Mouse (Mus musculus): ENCODE measurements around the gene Ddx54.

The Ddx54 gene

DNA sequence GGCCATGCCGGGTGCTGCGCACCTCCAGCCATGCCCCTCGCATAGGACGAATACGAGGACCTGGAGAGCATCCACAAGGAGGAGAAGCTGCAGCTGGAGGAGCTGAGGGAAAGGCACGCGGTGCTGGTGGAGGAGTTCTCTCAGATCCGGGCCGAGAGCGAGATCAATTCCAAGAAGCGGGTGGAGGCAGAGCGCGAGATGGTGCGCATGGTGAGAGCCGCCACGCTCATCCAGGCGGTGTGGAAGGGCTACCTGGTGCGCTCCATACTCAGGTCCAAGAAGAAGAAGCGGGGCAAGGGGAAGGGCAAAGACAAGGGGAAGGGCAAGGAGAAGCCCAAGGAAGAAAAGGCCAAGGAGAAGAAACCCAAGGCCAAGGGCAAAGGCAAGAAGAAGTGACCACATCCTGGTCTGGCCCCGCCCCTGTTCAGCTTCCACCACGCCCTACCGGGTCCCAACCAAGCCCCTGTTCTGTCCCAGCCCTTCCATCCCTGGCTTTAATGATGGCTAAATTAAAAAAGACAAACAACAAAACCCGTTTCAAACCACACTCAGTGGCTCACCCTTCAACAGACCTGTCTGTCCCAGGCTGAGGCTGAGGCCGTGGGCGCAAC is 5.8 kb upstream of the Ddx54 start:
- in situ Hi-C loops (cut with MboI; ENCODE audit: unreplicated experiment in 2 of 2): loop anchor here (5.0 to 25.0 kb wide), 4 partner anchors 102 to 482 kb away; partner anchors contain the start of gene Plbd2 (in 2 of the 2)

GRCm38 (mm10) chr5:120607335-120607734 is 5.2 kb upstream of the Ddx54 start:
- in situ Hi-C loops (cut with MboI; ENCODE audit: unreplicated experiment in 2 of 2): loop anchor here (5.0 to 25.0 kb wide), 4 partner anchors 103 to 483 kb away; partner anchors contain the start of gene Plbd2 (in 2 of the 2)

GRCm38 (mm10) chr5:120609246-120609775 is 3.2 kb upstream of the Ddx54 start:
- in situ Hi-C loops (cut with MboI; ENCODE audit: unreplicated experiment in 2 of 2): loop anchor here (5.0 to 25.0 kb wide), 4 partner anchors 105 to 485 kb away; partner anchors contain the start of gene Plbd2 (in 2 of the 2)

- in situ Hi-C loops (cut with MboI; ENCODE audit: unreplicated experiment in 2 of 2): loop anchor here in 1 of 2 experiments (10.0 to 25.0 kb wide), 2 partner anchors 134 to 474 kb away; partner anchors contain the start of gene Oas2
Measured at GRCm38 (mm10) chr5:120610906-120611305, 1.6 kb upstream of the Ddx54 start.

DNA sequence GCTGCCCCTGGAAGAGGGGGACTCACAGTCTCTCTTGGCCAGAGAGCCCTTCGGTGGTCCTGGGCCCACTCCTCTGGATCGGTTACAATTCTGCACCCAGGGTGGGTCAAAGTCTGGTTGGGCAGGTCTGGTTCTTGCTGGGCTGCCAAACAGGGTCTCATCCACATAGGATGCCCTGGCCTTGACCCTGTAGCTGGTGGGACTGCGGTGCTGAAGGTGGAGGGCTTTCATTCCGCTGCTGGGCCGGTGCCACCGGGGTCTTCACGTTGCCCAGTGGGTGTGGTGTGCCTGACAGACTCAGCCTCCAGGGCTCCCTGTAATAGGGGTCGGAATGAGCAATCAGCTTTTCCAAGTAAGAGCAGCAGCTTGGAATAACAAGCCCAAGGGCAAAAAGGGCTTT is 1.1 kb upstream of the Ddx54 start:
- in situ Hi-C loops (cut with MboI; ENCODE audit: unreplicated experiment in 2 of 2): loop anchor here in 1 of 2 experiments (10.0 to 25.0 kb wide), 2 partner anchors 133 to 474 kb away; partner anchors contain the start of gene Oas2

- in situ Hi-C loops (cut with MboI; ENCODE audit: unreplicated experiment in 2 of 2): loop anchor here in 1 of 2 experiments (10.0 to 25.0 kb wide), 2 partner anchors 132 to 476 kb away; partner anchors contain the start of gene Oas2
Measured at GRCm38 (mm10) chr5:120612822-120613604, 474 bp downstream of the Ddx54 start.

GRCm38 (mm10) chr5:120615903-120616302 is 3.4 kb downstream of the Ddx54 start:
- in situ Hi-C loops (cut with MboI; ENCODE audit: unreplicated experiment in 2 of 2): loop anchor here (5.0 to 25.0 kb wide), 5 partner anchors 61 to 479 kb away; partner anchors contain the start of genes Dtx1 (in 2 of the 2) and Oas2 (in 2 of the 2)

DNA sequence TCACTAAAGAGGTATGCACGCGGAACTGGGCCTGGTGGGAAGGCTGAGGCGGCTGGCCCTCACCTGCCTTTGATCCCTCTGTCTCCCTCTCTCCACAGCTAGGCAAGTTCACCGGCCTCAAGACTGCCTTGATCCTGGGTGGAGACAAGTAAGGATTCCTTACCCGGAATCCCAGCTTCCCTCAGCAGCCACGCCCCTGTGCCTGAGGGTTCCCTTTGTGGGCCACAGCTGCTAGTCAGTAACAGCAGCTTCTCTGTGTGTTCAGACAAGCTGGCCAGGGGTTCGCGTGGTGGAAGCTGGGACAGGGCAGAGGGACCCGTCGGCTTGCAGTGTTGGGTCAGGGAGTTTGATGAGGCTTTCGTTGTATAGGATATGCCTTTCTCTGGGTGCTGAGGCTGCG is 6.2 kb downstream of the Ddx54 start:
- in situ Hi-C loops (cut with MboI; ENCODE audit: unreplicated experiment in 2 of 2): loop anchor here (5.0 to 25.0 kb wide), 5 partner anchors 59 to 481 kb away; partner anchors contain the start of genes Dtx1 (in 2 of the 2) and Oas2 (in 2 of the 2)

GRCm38 (mm10) chr5:120619201-120619600 is 6.7 kb downstream of the Ddx54 start:
- in situ Hi-C loops (cut with MboI; ENCODE audit: unreplicated experiment in 2 of 2): loop anchor here (5.0 to 25.0 kb wide), 5 partner anchors 58 to 482 kb away; partner anchors contain the start of genes Dtx1 (in 2 of the 2) and Oas2 (in 2 of the 2)

DNA sequence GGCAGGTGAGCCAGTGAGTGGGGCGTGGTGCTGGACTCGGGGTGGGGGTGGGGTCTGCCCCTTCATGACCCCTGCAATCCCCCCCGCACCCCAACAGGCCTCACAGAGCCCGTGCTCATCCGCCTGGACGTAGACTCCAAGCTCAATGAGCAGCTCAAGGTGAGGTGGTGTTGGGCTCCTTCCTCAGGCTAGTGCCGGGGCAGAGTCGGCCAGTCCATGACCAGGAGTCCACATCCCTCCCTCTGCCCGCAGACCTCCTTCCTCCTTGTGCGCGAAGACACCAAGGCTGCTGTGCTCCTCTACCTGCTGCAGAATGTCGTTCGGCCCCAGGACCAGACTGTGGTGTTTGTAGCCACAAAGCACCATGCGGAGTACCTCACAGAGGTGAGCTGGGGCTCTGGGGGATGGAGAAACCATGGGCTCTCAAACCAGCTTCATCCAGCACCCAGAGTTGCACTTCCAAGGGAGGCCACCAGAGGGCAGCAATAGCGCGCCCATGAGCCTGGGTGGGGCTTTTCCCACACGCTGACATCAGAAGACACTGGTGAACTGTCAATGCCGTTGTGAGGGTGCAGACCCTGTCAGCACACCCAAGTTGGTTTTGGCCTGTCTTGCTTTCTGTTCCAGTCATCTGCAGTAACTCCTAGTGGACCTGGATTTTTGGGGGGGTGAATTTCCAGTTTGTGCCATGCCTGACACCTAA is 8.0 kb downstream of the Ddx54 start:
- in situ Hi-C loops (cut with MboI; ENCODE audit: unreplicated experiment in 2 of 2): loop anchor here in 1 of 2 experiments (25.0 kb wide), 1 partner anchor 483 kb away; no protein-coding TSS in a partner anchor

GRCm38 (mm10) chr5:120621078-120621765 is 8.7 kb downstream of the Ddx54 start:
- in situ Hi-C loops (cut with MboI; ENCODE audit: unreplicated experiment in 2 of 2): loop anchor here in 1 of 2 experiments (25.0 kb wide), 1 partner anchor 484 kb away; no protein-coding TSS in a partner anchor

- in situ Hi-C loops (cut with MboI; ENCODE audit: unreplicated experiment in 2 of 2): loop anchor here in 1 of 2 experiments (25.0 kb wide), 1 partner anchor 485 kb away; no protein-coding TSS in a partner anchor
Measured at GRCm38 (mm10) chr5:120621846-120622197, 9.3 kb downstream of the Ddx54 start.

- in situ Hi-C loops (cut with MboI; ENCODE audit: unreplicated experiment in 2 of 2): loop anchor here in 1 of 2 experiments (25.0 kb wide), 1 partner anchor 485 kb away; no protein-coding TSS in a partner anchor
Measured at GRCm38 (mm10) chr5:120622198-120622851, 9.8 kb downstream of the Ddx54 start.

DNA sequence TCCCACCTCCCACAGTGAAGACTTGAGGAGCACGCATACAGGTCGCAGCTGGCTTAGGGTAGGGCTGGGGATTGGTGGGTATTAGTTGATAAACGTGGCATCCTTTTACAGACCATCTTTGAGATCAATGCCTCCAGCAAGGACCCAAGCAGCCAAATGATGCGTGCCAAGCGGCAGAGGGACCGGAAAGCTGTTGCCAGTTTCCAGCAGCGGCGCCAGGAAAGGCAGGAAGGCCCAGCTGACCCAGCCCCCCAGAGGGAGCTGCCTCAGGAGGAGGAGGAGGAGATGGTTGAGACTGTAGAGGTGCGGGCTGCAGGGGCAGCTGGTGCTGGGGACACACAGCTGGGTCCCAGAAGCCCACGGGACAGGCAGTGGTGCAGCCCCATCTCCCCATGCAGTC is 11.9 kb downstream of the Ddx54 start:
- in situ Hi-C loops (cut with MboI; ENCODE audit: unreplicated experiment in 2 of 2): loop anchor here in 1 of 2 experiments (25.0 kb wide), 1 partner anchor 487 kb away; no protein-coding TSS in a partner anchor

- in situ Hi-C loops (cut with MboI; ENCODE audit: unreplicated experiment in 2 of 2): no loop called here
Measured at GRCm38 (mm10) chr5:120626399-120626798, 13.9 kb downstream of the Ddx54 start.

GRCm38 (mm10) chr5:120627515-120628300 is 15.2 kb downstream of the Ddx54 start:
- in situ Hi-C loops (cut with MboI; ENCODE audit: unreplicated experiment in 2 of 2): no loop called here

GRCm38 (mm10) chr5:120628624-120629023 is 16.1 kb downstream of the Ddx54 start:
- in situ Hi-C loops (cut with MboI; ENCODE audit: unreplicated experiment in 2 of 2): no loop called here

GRCm38 (mm10) chr5:120631128-120631527 is 18.6 kb downstream of the Ddx54 start:
- in situ Hi-C loops (cut with MboI; ENCODE audit: unreplicated experiment in 2 of 2): no loop called here
